Mouse (Mus musculus): ENCODE measurements around the gene Ogn.

DNA sequence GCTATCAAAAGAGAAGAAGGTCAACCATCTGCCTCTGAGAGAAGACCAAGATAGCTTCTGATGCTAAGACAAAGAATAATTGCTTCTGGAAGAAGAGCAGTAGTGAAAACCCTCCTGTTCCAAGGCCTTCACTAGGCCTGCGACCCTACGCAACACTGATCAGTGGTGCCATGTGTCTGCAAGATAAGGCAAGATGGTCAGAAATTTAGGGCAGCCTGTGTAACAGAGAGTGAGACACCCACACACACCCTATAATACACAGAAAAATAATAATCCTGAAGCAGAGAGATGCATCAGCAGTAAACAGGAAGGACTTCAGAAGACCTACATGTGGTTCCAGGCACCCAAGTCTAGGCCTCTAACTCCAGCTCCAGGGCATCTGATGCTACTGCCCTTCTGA lies 32.1 kb downstream of the Ogn start:
- TF ChIP-seq CTCF (IDR thresholded peaks at IDR 0.05; ENCODE audit: control insufficient read depth, insufficient read depth, low read length) (no peak), POLR2A (IDR thresholded peaks at IDR 0.05; ENCODE audit: borderline replicate concordance, control insufficient read depth, low read depth, low read length) (no peak)

All from bone marrow, adult 2 months (tissue).